Mouse (Mus musculus) T-cell, adult 2 months (primary cell): ENCODE measurements around the gene Olfr406.

Experiments
- DNase-seq: peaks from one replicate; pipeline ENCODE4 v3.0.0; 2022; ENCODE audit warnings: low spot score

Olfr406 gene

GRCm38 (mm10) chr11:74259508-74259907 is at the start of gene Olfr406:
TSS of gene Olfr406 (plus strand) at chr11:74259808.
- DNase-seq = no peak

GRCm38 (mm10) chr11:74211279-74211678 is 48.3 kb upstream of the Olfr406 start, which contains the start of gene Olfr43:
TSS of gene Olfr43 (minus strand) at chr11:74211379.
- no peak for DNase-seq

GRCm38 (mm10) chr11:74241201-74241600 is 18.4 kb upstream of the Olfr406 start:
- DNase-seq = no peak

GRCm38 (mm10) chr11:74283436-74283835 is 23.8 kb downstream of the Olfr406 start, which contains the start of gene Olfr59:
TSS of gene Olfr59 (plus strand) at chr11:74283736.
- no peak for DNase-seq

- DNase-seq = no peak
Measured at GRCm38 (mm10) chr11:74287256-74287655, 27.6 kb downstream of the Olfr406 start.
